Comparison of ENCODE assay signal across 11 mouse cellular contexts in genomic region chr7:133113185-133113895, GRCm38 (mm10). TPM values are rescaled to one million over a fixed set of nuclear protein-coding genes. Genes with fewer than 3 reads are reported as not detected.
DNase-seq lines count a peak whose midpoint lies in the region; ATAC-seq and TF ChIP-seq lines count a peak whose summit lies in the region.
"Had no signal": no experiment of that assay in that cellular context is flagged by ENCODE, and none has a peak within 500 bp of the region (broad histone marks: within the 10 kb centered on the region; RNA-seq: fewer than 3 reads in every experiment).

No protein-coding gene starts in this region.

- H3K4me3 ChIP-seq in forebrain, embryonic 11.5 days (ENCODE audit: low read depth, low read length) = no peak overlapping the region
- no peak overlapping the region for H3K4me3 ChIP-seq in forebrain, embryonic 16.5 days (replicated peaks; ENCODE audit: low read length)
- H3K4me3 ChIP-seq in kidney, postnatal 0 days (replicated peaks; ENCODE audit: low read depth, low read length) = no peak overlapping the region
- H3K4me3 ChIP-seq in ES-Bruce4 (ENCODE audit: low read depth, low read length) = peak overlapping the region; percentile 45
- H3K4me3 ChIP-seq in hindbrain, postnatal 0 days (ENCODE audit: low read length) = no peak overlapping the region
- H3K4me3 ChIP-seq: liver, embryonic 15.5 days; neural tube, embryonic 12.5 days had no signal

- H3K9ac ChIP-seq in forebrain, embryonic 11.5 days (ENCODE audit: low read length) = no peak overlapping the region
- no peak overlapping the region for H3K9ac ChIP-seq in forebrain, embryonic 16.5 days (replicated peaks; ENCODE audit: low read depth, low read length)
- H3K9ac ChIP-seq in kidney, postnatal 0 days (ENCODE audit: low read depth, low read length) = no peak overlapping the region
- peak overlapping the region; percentile 62 for H3K9ac ChIP-seq in ES-Bruce4 (ENCODE audit: low read depth, poor library complexity, severe bottlenecking)
- H3K9ac ChIP-seq in hindbrain, postnatal 0 days (replicated peaks; ENCODE audit: low read length) = no peak overlapping the region
- H3K9ac ChIP-seq: liver, embryonic 15.5 days; neural tube, embryonic 12.5 days had no signal

- no peak for DNase-seq in forebrain, embryonic 11.5 days (ENCODE audit: low spot score)
- DNase-seq in kidney, postnatal 0 days (ENCODE audit: low spot score) = no peak
- DNase-seq in kidney, adult 9 months = no peak
- no peak for DNase-seq in hindbrain, postnatal 0 days (ENCODE audit: low spot score)
- no peak for DNase-seq in testis, postnatal 10 days (ENCODE audit: low spot score)
- DNase-seq in ovary, adult 18-20 months (ENCODE audit: low spot score) = no peak

- H3K9me3 ChIP-seq in forebrain, embryonic 11.5 days (ENCODE audit: control insufficient read depth, low read length) = no peaks in the 10 kb centered on the region
- no peaks in the 10 kb centered on the region for H3K9me3 ChIP-seq in forebrain, embryonic 16.5 days (ENCODE audit: control insufficient read depth, low read length)
- H3K9me3 ChIP-seq in kidney, postnatal 0 days (replicated peaks; ENCODE audit: low read length) = no peaks in the 10 kb centered on the region
- H3K9me3 ChIP-seq in ES-Bruce4 (replicated peaks; ENCODE audit: control insufficient read depth, insufficient read depth, low read length, poor library complexity, severe bottlenecking) = no peaks in the 10 kb centered on the region
- no peaks in the 10 kb centered on the region for H3K9me3 ChIP-seq in hindbrain, postnatal 0 days (ENCODE audit: low read length)
- H3K9me3 ChIP-seq: liver, embryonic 15.5 days; neural tube, embryonic 12.5 days had no signal

- TF ChIP-seq POLR2A in ES-Bruce4 (IDR thresholded peaks at IDR 0.05; ENCODE audit: insufficient read depth, low read length) = no peak

- 69% methylated on average over 8 of the region's 8 CpGs for WGBS in forebrain, embryonic 11.5 days
- WGBS in forebrain, embryonic 16.5 days = 61% methylated on average over 8 of the region's 8 CpGs
- WGBS in kidney, postnatal 0 days = 75% methylated on average over 8 of the region's 8 CpGs
- 71% methylated on average over 8 of the region's 8 CpGs for WGBS in hindbrain, postnatal 0 days

- peaks cover 32% of the 10 kb centered on the region for H3K4me1 ChIP-seq in forebrain, embryonic 11.5 days (replicated peaks; ENCODE audit: control insufficient read depth, insufficient read depth, low read length)
- peaks cover 43% of the 10 kb centered on the region for H3K4me1 ChIP-seq in forebrain, embryonic 16.5 days (replicated peaks; ENCODE audit: control insufficient read depth, insufficient read depth, low read length)
- peaks cover 66% of the 10 kb centered on the region for H3K4me1 ChIP-seq in kidney, postnatal 0 days (replicated peaks; ENCODE audit: insufficient read depth, low read length)
- peaks cover 5% of the 10 kb centered on the region for H3K4me1 ChIP-seq in ES-Bruce4 (ENCODE audit: control insufficient read depth, insufficient read depth, low read length)
- peaks cover 38% of the 10 kb centered on the region for H3K4me1 ChIP-seq in hindbrain, postnatal 0 days (ENCODE audit: insufficient read depth, low read length)

- 0 out of 2 replicates have a peak, but pooled peaks have one; percentile 49 for TF ChIP-seq EP300 in ES-Bruce4 (IDR thresholded peaks at IDR 0.05; ENCODE audit: insufficient read depth, low read depth, low read length)

- H3K27me3 ChIP-seq in forebrain, embryonic 11.5 days (ENCODE audit: control insufficient read depth, insufficient read depth, low read length) = no peaks in the 10 kb centered on the region
- H3K27me3 ChIP-seq in forebrain, embryonic 16.5 days (replicated peaks; ENCODE audit: control insufficient read depth, insufficient read depth, low read length) = no peaks in the 10 kb centered on the region
- H3K27me3 ChIP-seq in kidney, postnatal 0 days (ENCODE audit: insufficient read depth, low read length) = no peaks in the 10 kb centered on the region
- no peaks in the 10 kb centered on the region for H3K27me3 ChIP-seq in ES-Bruce4 (ENCODE audit: control insufficient read depth, insufficient read depth, low read length, poor library complexity, severe bottlenecking)
- H3K27me3 ChIP-seq in hindbrain, postnatal 0 days (ENCODE audit: insufficient read depth, low read length) = no peaks in the 10 kb centered on the region
- H3K27me3 ChIP-seq: liver, embryonic 15.5 days; neural tube, embryonic 12.5 days had no signal

- H3K27ac ChIP-seq in forebrain, embryonic 11.5 days (ENCODE audit: low read depth, low read length) = peak overlapping the region; percentile 37
- H3K27ac ChIP-seq in forebrain, embryonic 16.5 days (ENCODE audit: low read length) = no peak overlapping the region
- peak overlapping the region; percentile 79 for H3K27ac ChIP-seq in kidney, postnatal 0 days
- H3K27ac ChIP-seq in ES-Bruce4 (ENCODE audit: insufficient read depth, low read length) = peak overlapping the region; percentile 100
- no peak overlapping the region; the same call in 1 of the 2 replicates for H3K27ac ChIP-seq in hindbrain, postnatal 0 days
- H3K27ac ChIP-seq: liver, embryonic 15.5 days; neural tube, embryonic 12.5 days had no signal

- peak; percentile 40; the same call in 1 of the 2 replicates for TF ChIP-seq CTCF in kidney, postnatal 0 days (IDR thresholded peaks at IDR 0.05; ENCODE audit: low read depth)
- peak; percentile 19 for TF ChIP-seq CTCF in ES-Bruce4 (IDR thresholded peaks at IDR 0.05; ENCODE audit: low read depth, low read length)
- peak; percentile 56 for TF ChIP-seq CTCF in hindbrain, postnatal 0 days (IDR thresholded peaks at IDR 0.05; ENCODE audit: low read depth)

- no peak overlapping the region for H3K4me2 ChIP-seq in forebrain, embryonic 11.5 days (ENCODE audit: low read depth, low read length, severe bottlenecking)
- no peak overlapping the region for H3K4me2 ChIP-seq in forebrain, embryonic 16.5 days (ENCODE audit: low read length)
- no peak overlapping the region for H3K4me2 ChIP-seq in kidney, postnatal 0 days (ENCODE audit: low read length)
- H3K4me2 ChIP-seq in hindbrain, postnatal 0 days (ENCODE audit: low read depth, low read length) = no peak overlapping the region
- H3K4me2 ChIP-seq: heart, embryonic 11.5 days had no signal

- ATAC-seq in forebrain, embryonic 11.5 days (replicated peaks; ENCODE audit: low FRiP score) = no peak
- no peak for ATAC-seq in forebrain, embryonic 16.5 days
- no peak for ATAC-seq in kidney, postnatal 0 days (replicated peaks; ENCODE audit: low FRiP score, low read depth)
- no peak; the same call in 1 of the 2 replicates for ATAC-seq in hindbrain, postnatal 0 days

- H3K36me3 ChIP-seq in forebrain, embryonic 11.5 days (ENCODE audit: control insufficient read depth, insufficient read depth, low read length) = no peaks in the 10 kb centered on the region
- no peaks in the 10 kb centered on the region for H3K36me3 ChIP-seq in forebrain, embryonic 16.5 days (ENCODE audit: control insufficient read depth, insufficient read depth)
- H3K36me3 ChIP-seq in kidney, postnatal 0 days (ENCODE audit: insufficient read depth, low read length) = no peaks in the 10 kb centered on the region
- H3K36me3 ChIP-seq in ES-Bruce4 (ENCODE audit: control insufficient read depth, insufficient read depth, low read length, poor library complexity, severe bottlenecking) = peaks cover 17% of the 10 kb centered on the region; the same call in 1 of the 2 replicates
- H3K36me3 ChIP-seq in hindbrain, postnatal 0 days (ENCODE audit: insufficient read depth, low read length) = no peaks in the 10 kb centered on the region
- H3K36me3 ChIP-seq: liver, embryonic 15.5 days; neural tube, embryonic 12.5 days had no signal

RNA-seq across cellular contexts. Expression of gene Fgfr2, which starts 9.8 kb away (rescaled TPM):
- polyA plus RNA-seq in forebrain, embryonic 11.5 days (2014; fragmentation: Nextera tagmentation; extraction: Ambion mirVana) = 93.6 and 99.4 TPM in 2 replicates
- 39.2 and 52.1 TPM in 2 replicates for polyA plus RNA-seq in forebrain, embryonic 16.5 days (2015; fragmentation: Nextera tagmentation; extraction: Ambion mirVana)
- 79.8 and 88.6 TPM in 2 replicates for polyA plus RNA-seq in kidney, postnatal 0 days (2015; fragmentation: Nextera tagmentation; extraction: Ambion mirVana)
- polyA plus RNA-seq in ES-Bruce4 (2011; ENCODE audit: insufficient read depth, insufficient read length, low read depth, missing spikeins) = 31.6 and 34.8 TPM in 2 replicates
- total RNA-seq in hindbrain, postnatal 0 days (2014; rRNA removed) = 33.2 and 49.0 TPM in 2 replicates
- polyA plus RNA-seq in hindbrain, postnatal 0 days (2015; fragmentation: Nextera tagmentation; extraction: Ambion mirVana) = 17.3 and 17.5 TPM in 2 replicates

RNA-seq across cellular contexts. Expression of gene Ctbp2, which starts 10.8 kb away (rescaled TPM):
- polyA plus RNA-seq in forebrain, embryonic 11.5 days (2014; fragmentation: Nextera tagmentation; extraction: Ambion mirVana) = 137 and 150 TPM in 2 replicates
- polyA plus RNA-seq in forebrain, embryonic 16.5 days (2015; fragmentation: Nextera tagmentation; extraction: Ambion mirVana) = 74.6 and 85.2 TPM in 2 replicates
- polyA plus RNA-seq in kidney, postnatal 0 days (2015; fragmentation: Nextera tagmentation; extraction: Ambion mirVana) = 89.1 and 95.9 TPM in 2 replicates
- polyA plus RNA-seq in ES-Bruce4 (2011; ENCODE audit: insufficient read depth, insufficient read length, low read depth, missing spikeins) = 218 and 252 TPM in 2 replicates
- 89.0 and 105 TPM in 2 replicates for total RNA-seq in hindbrain, postnatal 0 days (2014; rRNA removed)
- polyA plus RNA-seq in hindbrain, postnatal 0 days (2015; fragmentation: Nextera tagmentation; extraction: Ambion mirVana) = 39.6 and 40.6 TPM in 2 replicates

Comparison
In these comparisons a context has a peak if more than half of its experiments do, and no peak if none do; other contexts are left out.
1. H3K27ac ChIP-seq: peak in forebrain, embryonic 11.5 days (single experiment), kidney, postnatal 0 days (single experiment) and ES-Bruce4 (single experiment); none in forebrain, embryonic 16.5 days (single experiment) and hindbrain, postnatal 0 days (single experiment).
2. Peak in every context shown above with its lines, with median percentiles within 50 percentile points of each other: CTCF ChIP-seq.